Mouse (Mus musculus) liver, embryonic 11.5 days (tissue): ENCODE data around the gene Mid1. TPM values are rescaled to one million over a fixed set of nuclear protein-coding genes. Genes with fewer than 3 reads are reported as not detected.
"Not testable (repeated sequence)": the region's sequence is repeated elsewhere in the genome, so short reads cannot be mapped to it uniquely, and the experiment has no call there.

Experiments used
- ATAC-seq: fragments of 200-750 bp; cut with Nextera tagmentation; replicated peaks from 2 replicates; pipeline ENCODE4 v1.8.0; 2017; ENCODE audit warnings: moderate number of reproducible peaks, mild to moderate bottlenecking, moderate TSS enrichment, moderate library complexity; ENCODE audit not compliant: low FRiP score
- DNase-seq: peaks from one replicate; pipeline ENCODE4 v3.0.0-alpha.2; 2017; ENCODE audit warnings: low spot score
- H3K27ac ChIP-seq: fragments of 300-500 bp; sonication (generic); 2 replicates; pipeline ENCODE4 v1.5.1; 2014; ENCODE audit warnings: mild to moderate bottlenecking, low read depth, low read length, control low read depth
- H3K27me3 ChIP-seq: fragments of 300-500 bp; sonication (generic); replicated peaks from 2 replicates; pipeline ENCODE4 v1.6.1; 2014; ENCODE audit warnings: low read length, mixed read lengths; ENCODE audit not compliant: control insufficient read depth, insufficient read depth
- H3K36me3 ChIP-seq: fragments of 300-500 bp; sonication (generic); 2 replicates; pipeline ENCODE4 v1.6.1; 2014; ENCODE audit warnings: mild to moderate bottlenecking, low read length, moderate library complexity, mixed read lengths; ENCODE audit not compliant: control insufficient read depth, insufficient read depth
- H3K4me1 ChIP-seq: fragments of 300-500 bp; sonication (generic); replicated peaks from 2 replicates; pipeline ENCODE4 v1.6.1; 2014; ENCODE audit warnings: low read length, mixed read lengths; ENCODE audit not compliant: control insufficient read depth, insufficient read depth
- H3K4me2 ChIP-seq: fragments of 300-500 bp; sonication (generic); 2 replicates; pipeline ENCODE4 v1.6.1; 2014; ENCODE audit warnings: mild to moderate bottlenecking, control low read depth, moderate library complexity
- H3K4me3 ChIP-seq: fragments of 300-500 bp; sonication (generic); 2 replicates; pipeline ENCODE4 v1.5.1; 2014; ENCODE audit warnings: low read depth, low read length, control low read depth
- H3K9ac ChIP-seq: fragments of 300-500 bp; sonication (generic); 2 replicates; pipeline ENCODE4 v1.6.1; 2014; ENCODE audit warnings: low read depth, low read length, control low read depth
- H3K9me3 ChIP-seq: fragments of 300-500 bp; sonication (generic); 2 replicates; pipeline ENCODE4 v1.6.1; 2016; ENCODE audit warnings: low read length, inconsistent platforms, mixed read lengths; ENCODE audit not compliant: control insufficient read depth
- WGBS: fragments of 180-500 bp; shearing (Covaris S2); extraction: QIAGEN DNeasy Blood & Tissue Kit; methylation state at CpG from one replicate; pipeline ENCODE4 v1.1.7; 2014; 5-methylcytosine and 5-hydroxymethylcytosine counted together
- polyA plus RNA-seq: library from polyadenylated mRNA; unstranded; fragments of >200 nt; fragmentation: Nextera tagmentation; extraction: Ambion mirVana; gene quantifications from 2 replicates; pipeline ENCODE4 v1.2.1, GENCODE M21; 2014

Gene Mid1
- polyA plus RNA-seq, 1 experiment from 2014 or later = 6.7 TPM

DNA sequence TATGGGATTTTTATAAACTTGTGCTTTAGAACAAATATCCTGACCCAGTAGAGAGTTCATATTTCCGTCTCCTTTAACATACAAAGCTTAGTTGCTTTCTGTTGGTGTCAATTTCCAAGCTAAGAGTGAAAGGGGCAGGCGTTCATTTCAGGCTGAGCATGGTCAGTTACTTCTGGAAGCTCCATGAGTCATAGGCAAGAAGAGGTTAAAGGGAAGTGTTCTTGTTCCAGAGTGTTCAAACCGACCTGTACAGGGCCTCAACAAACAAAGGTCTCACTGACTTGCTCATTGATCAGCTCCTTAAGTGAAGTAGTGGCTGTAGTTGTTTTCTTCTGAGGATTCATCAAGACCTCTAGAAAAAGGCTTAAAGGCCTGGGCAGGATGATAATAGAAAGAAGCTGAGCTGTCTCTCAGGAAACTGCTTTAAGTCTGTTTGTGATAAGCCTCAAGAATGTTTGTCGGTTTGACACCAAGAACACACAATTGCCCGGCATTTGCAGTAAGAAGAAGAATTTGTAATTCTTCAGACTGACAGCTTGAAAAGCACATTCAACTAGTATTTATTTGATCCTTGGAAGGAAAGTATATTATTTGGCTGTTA is 252.2 kb downstream of the Mid1 start:
- 39% methylated on average over 5 of the region's 5 CpGs for WGBS

DNA sequence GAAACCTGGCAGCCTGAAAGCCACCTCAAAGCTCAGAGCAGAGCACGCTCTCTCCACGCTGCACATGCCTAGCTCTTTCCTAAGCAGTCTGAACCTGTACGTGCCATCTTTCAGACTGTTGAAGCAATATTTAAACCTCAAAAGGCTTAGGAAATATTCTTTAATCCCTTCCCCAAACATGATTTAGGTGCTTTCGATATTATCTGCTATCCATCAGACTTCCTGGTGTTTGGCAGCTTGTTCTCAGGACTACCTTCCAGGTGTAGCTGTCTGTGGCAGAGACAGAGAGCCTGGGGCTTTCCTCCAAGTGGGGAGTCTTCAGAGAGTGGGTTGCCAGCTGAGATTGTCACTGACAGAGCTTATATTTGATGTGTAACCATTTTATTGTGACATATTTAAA is 255.5 kb downstream of the Mid1 start:
- WGBS = 79% methylated on average over 4 of the region's 4 CpGs
- no peak overlapping the region for H3K4me2 ChIP-seq
- DNase-seq (no peak), ATAC-seq (no peak)
- H3K27ac ChIP-seq = no peak overlapping the region
- no peaks in the 10 kb centered on the region for H3K4me1 ChIP-seq
- no peak overlapping the region for H3K4me3 ChIP-seq
- H3K27me3 ChIP-seq = no peaks in the 10 kb centered on the region
- no peaks in the 10 kb centered on the region for H3K36me3 ChIP-seq
- H3K9me3 ChIP-seq = no peaks in the 10 kb centered on the region
- H3K9ac ChIP-seq = no peak overlapping the region

More for the DNA sequence above, 252.2 kb downstream of the Mid1 start:
- no peak overlapping the region for H3K4me3 ChIP-seq
- peaks cover 5% of the 10 kb centered on the region; the same call in 1 of the 2 replicates for H3K27me3 ChIP-seq
- no peak overlapping the region for H3K9ac ChIP-seq
- H3K36me3 ChIP-seq = no peaks in the 10 kb centered on the region
- DNase-seq = no peak
- no peaks in the 10 kb centered on the region for H3K9me3 ChIP-seq
- no peak overlapping the region for H3K4me2 ChIP-seq
- no peaks in the 10 kb centered on the region for H3K4me1 ChIP-seq
- peak; percentile 74 for ATAC-seq
- H3K27ac ChIP-seq = peak overlapping the region; percentile 38; the same call in 1 of the 2 replicates

DNA sequence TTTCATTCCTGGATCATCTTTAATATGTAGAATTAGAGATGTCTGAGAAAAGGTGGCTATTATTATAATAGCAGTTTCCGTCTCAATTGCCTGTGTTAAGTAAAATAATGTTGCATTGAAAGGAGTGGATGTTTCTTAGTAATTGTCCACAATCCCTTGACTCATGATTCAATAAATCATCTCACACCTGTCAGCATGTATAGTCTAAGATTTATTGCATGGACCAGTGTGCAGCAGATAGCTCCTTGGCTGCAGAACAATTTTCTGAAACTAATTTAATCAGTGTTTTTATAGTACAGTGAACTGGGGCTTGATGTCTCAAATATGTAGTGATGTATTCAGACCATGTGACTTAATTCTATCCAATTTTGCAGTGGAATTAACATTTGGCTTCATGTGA is 265.6 kb downstream of the Mid1 start:
- no peak overlapping the region for H3K4me2 ChIP-seq
- no peaks in the 10 kb centered on the region for H3K4me1 ChIP-seq
- H3K9ac ChIP-seq = no peak overlapping the region
- WGBS = 74% methylated on average over 1 of the region's 1 CpGs
- H3K9me3 ChIP-seq = no peaks in the 10 kb centered on the region
- no peak overlapping the region for H3K27ac ChIP-seq
- H3K36me3 ChIP-seq = no peaks in the 10 kb centered on the region
- H3K4me3 ChIP-seq = no peak overlapping the region
- DNase-seq (no peak), ATAC-seq (no peak)
- no peaks in the 10 kb centered on the region for H3K27me3 ChIP-seq

DNA sequence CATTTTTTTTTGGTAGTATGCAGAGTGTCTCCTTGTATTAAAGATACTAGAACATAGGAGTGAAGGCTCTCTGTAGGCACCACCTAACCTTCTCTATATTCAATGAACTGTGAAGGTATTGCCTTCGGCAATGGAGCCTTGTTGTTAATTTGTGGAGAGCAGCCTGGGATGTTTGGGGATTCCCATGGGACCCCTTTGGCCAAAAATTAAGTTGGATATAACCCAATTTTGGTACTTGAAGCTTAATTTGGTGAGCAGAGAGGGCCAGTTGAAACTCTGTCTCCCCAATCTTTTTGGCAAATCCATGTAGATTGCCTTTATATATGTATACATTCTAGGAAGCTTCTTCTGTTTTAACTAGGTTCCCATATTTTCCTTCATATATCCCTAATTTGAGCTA is 284.3 kb downstream of the Mid1 start:
- peaks cover 6% of the 10 kb centered on the region; the same call in 1 of the 2 replicates for H3K9me3 ChIP-seq
- no peaks in the 10 kb centered on the region for H3K4me1 ChIP-seq
- no peaks in the 10 kb centered on the region for H3K27me3 ChIP-seq
- H3K9ac ChIP-seq = no peak overlapping the region
- no peak overlapping the region for H3K4me3 ChIP-seq
- H3K36me3 ChIP-seq = peaks cover 3% of the 10 kb centered on the region; the same call in 1 of the 2 replicates
- H3K27ac ChIP-seq = no peak overlapping the region
- H3K4me2 ChIP-seq = no peak overlapping the region
- ATAC-seq (no peak), DNase-seq (no peak)
- WGBS = 75% methylated on average over 1 of the region's 1 CpGs

DNA sequence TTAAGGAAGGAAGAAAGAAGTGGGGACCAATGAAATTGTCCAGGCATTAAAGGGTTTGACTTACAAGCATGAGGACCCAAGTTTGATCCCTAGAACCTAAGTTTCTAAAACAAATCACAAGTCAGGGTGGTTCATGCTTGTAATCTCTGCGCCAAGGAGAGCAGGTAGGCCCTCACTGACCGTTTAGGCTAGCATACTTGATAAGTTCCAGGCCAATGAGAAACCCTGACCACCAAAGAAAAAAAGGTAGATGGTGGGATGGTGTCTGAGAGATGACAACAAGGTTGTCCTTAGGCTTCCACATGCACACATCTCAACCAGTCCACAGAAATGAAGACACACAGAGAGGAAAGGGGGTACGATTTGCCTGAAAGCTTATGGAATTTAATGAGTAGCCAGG is 284.8 kb downstream of the Mid1 start:
- DNase-seq (peak; percentile 36), ATAC-seq (peak; percentile 36; the same call in 1 of the 2 replicates)
- H3K4me2 ChIP-seq, H3K4me3 ChIP-seq, H3K36me3 ChIP-seq, H3K9ac ChIP-seq, H3K4me1 ChIP-seq, H3K27ac ChIP-seq, H3K27me3 ChIP-seq, H3K9me3 ChIP-seq: not testable (repeated sequence)
- 83% methylated on average over 3 of the region's 3 CpGs for WGBS

DNA sequence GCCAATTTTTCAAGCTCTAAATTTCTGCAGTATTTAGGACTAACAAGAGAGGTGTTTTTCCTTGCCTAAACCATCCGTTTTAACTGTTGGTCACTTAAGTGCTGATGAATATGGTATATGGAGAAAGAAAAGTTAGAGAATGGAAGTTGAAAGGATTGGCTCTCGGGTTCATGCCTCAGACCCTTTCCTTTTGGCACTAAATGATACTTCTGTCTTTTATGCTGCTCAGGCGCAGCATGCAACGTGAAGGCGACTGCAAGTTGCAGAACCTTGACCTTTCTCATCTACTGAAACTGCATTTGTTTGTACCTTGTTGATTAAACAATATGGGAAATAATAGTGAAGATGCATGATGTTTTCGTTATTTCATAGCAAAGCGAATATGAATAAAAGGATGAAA is 285.5 kb downstream of the Mid1 start:
- DNase-seq, H3K27me3 ChIP-seq, H3K9ac ChIP-seq, H3K36me3 ChIP-seq, H3K4me2 ChIP-seq, H3K27ac ChIP-seq, H3K4me1 ChIP-seq, H3K4me3 ChIP-seq, ATAC-seq: not testable (repeated sequence)
- WGBS = 87% methylated on average over 7 of the region's 7 CpGs
- peaks cover 12% of the 10 kb centered on the region; the same call in 1 of the 2 replicates for H3K9me3 ChIP-seq

DNA sequence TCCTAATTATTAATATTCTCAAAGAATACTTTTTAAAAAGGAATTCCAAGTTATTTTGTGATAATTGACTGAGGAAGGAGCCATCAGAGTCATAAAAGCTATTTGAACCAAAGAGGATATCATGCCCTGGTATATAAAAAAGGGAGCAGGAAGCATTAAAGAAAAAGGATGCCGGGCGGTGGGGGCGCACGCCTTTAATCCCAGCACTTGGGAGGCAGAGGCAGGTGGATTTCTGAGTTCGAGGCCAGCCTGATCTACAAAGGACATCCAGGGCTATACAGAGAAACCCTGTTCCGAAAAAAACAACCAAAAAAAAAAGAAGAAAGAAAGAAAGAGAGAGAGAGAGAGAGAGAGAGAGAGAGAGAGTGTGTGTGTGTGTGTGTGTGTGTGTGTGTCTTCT is 286.6 kb downstream of the Mid1 start:
- WGBS = 85% methylated on average over 6 of the region's 6 CpGs
- Histone ChIP-seq H3K36me3 (peaks cover 13% of the 10 kb centered on the region), H3K9me3 (peaks cover 12% of the 10 kb centered on the region; the same call in 1 of the 2 replicates)
- not testable (repeated sequence) for H3K4me3 ChIP-seq, H3K9ac ChIP-seq, H3K27ac ChIP-seq, DNase-seq, H3K27me3 ChIP-seq, H3K4me2 ChIP-seq, ATAC-seq, H3K4me1 ChIP-seq

DNA sequence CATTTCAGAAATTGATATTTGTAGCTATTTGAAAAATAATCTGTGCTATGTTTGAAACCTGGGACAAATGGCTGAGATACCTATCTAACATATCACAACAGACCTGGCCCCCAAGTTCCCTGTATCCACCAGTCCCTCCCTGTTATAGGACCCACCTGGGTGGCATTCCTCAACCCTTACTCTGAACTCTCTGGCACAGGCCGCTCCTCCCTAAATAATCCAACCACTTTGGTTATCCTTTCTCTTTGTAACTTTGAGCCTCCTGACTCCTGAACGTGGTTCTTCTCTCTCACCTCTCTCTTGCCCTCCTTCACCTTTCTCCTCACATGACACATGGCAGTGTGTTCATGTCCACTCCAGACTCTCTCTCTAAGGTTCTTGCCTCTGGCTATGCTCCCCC is 287.1 kb downstream of the Mid1 start:
- H3K27me3 ChIP-seq, H3K9ac ChIP-seq, H3K27ac ChIP-seq, H3K4me2 ChIP-seq, H3K4me3 ChIP-seq, H3K4me1 ChIP-seq: not testable (repeated sequence)
- ATAC-seq (peak; percentile 30; the same call in 1 of the 2 replicates), DNase-seq (peak; percentile 41)
- 80% methylated on average over 2 of the region's 2 CpGs for WGBS
- Histone ChIP-seq H3K36me3 (peaks cover 13% of the 10 kb centered on the region), H3K9me3 (peaks cover 12% of the 10 kb centered on the region; the same call in 1 of the 2 replicates)

DNA sequence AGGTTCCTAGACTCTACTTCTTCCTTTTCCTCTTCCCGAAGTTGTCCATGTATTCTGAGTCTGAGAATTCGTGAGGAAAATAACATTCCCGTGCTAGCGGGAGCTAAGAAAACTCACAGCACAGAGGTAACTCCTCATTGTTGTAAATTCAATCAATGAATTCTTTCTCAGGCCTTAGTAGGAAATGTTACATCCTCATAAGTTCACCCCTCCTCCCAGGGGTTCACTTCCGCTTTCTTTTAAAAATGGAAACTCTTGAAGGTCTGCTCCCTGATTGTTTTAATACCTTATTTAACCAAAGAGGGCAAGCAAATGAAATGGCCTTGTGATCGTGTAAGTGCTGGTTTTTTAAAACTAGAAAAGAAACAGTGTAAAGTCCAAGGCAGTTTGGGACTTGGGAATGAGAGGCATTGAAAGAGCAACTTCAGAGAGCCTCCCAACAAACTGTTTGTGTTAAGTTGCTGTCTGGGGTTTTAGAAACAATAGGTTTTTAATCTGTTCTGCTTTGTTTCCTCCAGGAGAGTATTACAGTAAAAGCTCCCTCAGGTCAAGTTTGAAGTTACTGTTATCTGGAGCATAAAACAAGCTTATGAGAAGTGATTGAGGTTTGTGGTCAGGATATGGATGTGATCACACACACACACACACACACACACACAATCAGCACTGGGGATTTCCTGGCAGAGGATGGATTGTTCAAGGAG is 287.9 kb downstream of the Mid1 start:
- not testable (repeated sequence) for H3K27ac ChIP-seq, DNase-seq
- 72% methylated on average over 6 of the region's 6 CpGs for WGBS

More for the DNA sequence above, 287.9 kb downstream of the Mid1 start:
- H3K27me3 ChIP-seq, H3K4me2 ChIP-seq, H3K4me1 ChIP-seq, H3K9ac ChIP-seq, H3K4me3 ChIP-seq: not testable (repeated sequence)
- H3K9me3 ChIP-seq = peaks cover 12% of the 10 kb centered on the region; the same call in 1 of the 2 replicates
- ATAC-seq = 0 out of 2 replicates have a peak, but pooled peaks have one; percentile 21
- H3K36me3 ChIP-seq = peaks cover 16% of the 10 kb centered on the region
